Mouse (Mus musculus) heart, embryonic 14.5 days (tissue): Measurements from ENCODE around the gene Pex11g. TPM values are rescaled to one million over a fixed set of nuclear protein-coding genes. Genes with fewer than 3 reads are reported as not detected.

ENCODE experiments used
- ATAC-seq: fragments of 200-750 bp; cut with Nextera tagmentation; 2 replicates; pipeline ENCODE4 v1.8.0; 2017; ENCODE audit warnings: low read depth, moderate TSS enrichment; ENCODE audit not compliant: insufficient number of reproducible peaks, insufficient read depth, low FRiP score
- H3K27ac ChIP-seq, 2 experiments: fragments of 200-500 bp in 1 of 2; fragments of 300-500 bp in 1 of 2; sonication (generic) in 1 of 2; replicated peaks in 1 of 2; 2 replicates each; pipeline ENCODE4 v1.5.1; 2012 to 2014; ENCODE audit warnings: low read depth in 2 of 2, low read length in 2 of 2, control low read depth in 1 of 2, mild to moderate bottlenecking in 1 of 2, mixed read lengths in 1 of 2; ENCODE audit not compliant: control insufficient read depth in 1 of 2, insufficient read depth in 1 of 2
- H3K27me3 ChIP-seq: fragments of 300-500 bp; sonication (generic); 2 replicates; pipeline ENCODE4 v1.6.1; 2014; ENCODE audit warnings: mild to moderate bottlenecking, low read length, control low read depth; ENCODE audit not compliant: control insufficient read depth, insufficient read depth
- H3K36me3 ChIP-seq: fragments of 300-500 bp; sonication (generic); 2 replicates; pipeline ENCODE4 v1.6.1; 2014; ENCODE audit warnings: mild to moderate bottlenecking, control low read depth, low read length, mixed read lengths; ENCODE audit not compliant: control insufficient read depth, insufficient read depth
- H3K4me1 ChIP-seq, 2 experiments: fragments of 200-500 bp in 1 of 2; fragments of 300-500 bp in 1 of 2; sonication (generic) in 1 of 2; 2 replicates each; pipeline ENCODE4 v1.6.1; 2012 to 2014; ENCODE audit warnings: low read length in 2 of 2, control low read depth in 1 of 2, mixed read lengths in 1 of 2; ENCODE audit not compliant: control insufficient read depth in 2 of 2, insufficient read depth in 2 of 2
- H3K4me2 ChIP-seq: fragments of 300-500 bp; sonication (generic); 2 replicates; pipeline ENCODE4 v1.6.1; 2014; ENCODE audit warnings: mild to moderate bottlenecking, low read length
- H3K4me3 ChIP-seq, 2 experiments: fragments of 200-500 bp in 1 of 2; fragments of 300-500 bp in 1 of 2; sonication (generic) in 1 of 2; 2 replicates each; pipeline ENCODE4 v1.5.1; 2012 to 2014; ENCODE audit warnings: low read length in 2 of 2, mild to moderate bottlenecking in 2 of 2, control low read depth in 1 of 2, low read depth in 1 of 2, moderate library complexity in 1 of 2; ENCODE audit not compliant: control insufficient read depth in 1 of 2, insufficient read depth in 1 of 2
- H3K9ac ChIP-seq: fragments of 300-500 bp; sonication (generic); 2 replicates; pipeline ENCODE4 v1.6.1; 2014; ENCODE audit warnings: mild to moderate bottlenecking, low read length
- H3K9me3 ChIP-seq: fragments of 300-500 bp; sonication (generic); 2 replicates; pipeline ENCODE4 v1.6.1; 2016; ENCODE audit warnings: low read length, control low read depth; ENCODE audit not compliant: control insufficient read depth
- WGBS: fragments of 180-500 bp; shearing (Covaris S2); extraction: QIAGEN DNeasy Blood & Tissue Kit; methylation state at CpG from one replicate; pipeline ENCODE4 v1.1.7; 2014; 5-methylcytosine and 5-hydroxymethylcytosine counted together
- polyA plus RNA-seq: library from polyadenylated mRNA; unstranded; fragments of >200 nt; fragmentation: Nextera tagmentation; extraction: Ambion mirVana; gene quantifications from 2 replicates; pipeline ENCODE4 v1.2.1, GENCODE M21; 2014

Gene Pex11g
- polyA plus RNA-seq, 1 experiment from 2014 or later = 5.0 TPM

DNA sequence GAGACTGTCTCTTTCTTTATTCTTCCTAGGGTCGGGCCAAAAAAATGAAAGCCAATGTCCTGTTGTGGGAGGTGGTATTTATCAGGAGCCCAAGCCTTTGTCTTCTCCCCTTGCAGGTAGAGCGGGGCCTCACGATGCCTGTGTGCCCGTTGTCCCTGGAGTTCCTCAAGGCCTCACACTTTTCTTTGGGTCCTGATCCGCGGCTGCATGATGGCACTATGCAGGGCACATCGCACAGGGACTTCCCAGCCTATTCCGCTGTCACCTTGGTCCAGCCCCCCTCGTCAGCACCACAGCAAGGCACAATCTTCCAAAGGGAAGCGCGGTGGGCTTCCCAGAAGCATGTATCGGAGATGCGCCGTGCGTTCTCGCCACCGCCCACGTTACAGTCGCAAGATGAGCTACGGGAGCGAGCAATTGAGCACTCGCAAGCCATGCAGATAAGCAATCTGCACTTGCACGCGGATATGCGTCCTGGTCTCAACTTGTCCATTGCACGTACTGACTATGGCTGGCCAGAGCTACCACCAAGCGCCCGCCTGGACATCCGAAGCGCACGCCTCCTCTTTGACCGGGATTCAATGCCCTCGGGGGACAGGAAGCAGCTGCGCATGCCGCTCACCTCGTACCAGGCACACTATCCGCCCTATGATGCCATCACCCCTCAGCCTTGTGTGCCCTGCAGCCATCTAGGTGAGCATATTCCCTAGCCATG is 8.4 kb upstream of the Pex11g start:
- Histone ChIP-seq H3K4me2 (peak overlapping the region; percentile 74), H3K9ac (peak overlapping the region; percentile 48; the same call in 1 of the 2 replicates), H3K36me3 (no peaks in the 10 kb centered on the region), H3K27me3 (no peaks in the 10 kb centered on the region), H3K4me1 (peaks cover 4 to 6% of the 10 kb centered on the region in 2 experiments; a peak in 2 of 4 replicates), H3K27ac (no peak overlapping the region), H3K4me3 (peak overlapping the region; percentile 35 to 40), H3K9me3 (no peaks in the 10 kb centered on the region)
- 21% methylated on average over 37 of the region's 37 CpGs for WGBS
- ATAC-seq = no peak; the same call in 1 of the 2 replicates

GRCm38 (mm10) chr8:3470562-3470961 is 3.1 kb upstream of the Pex11g start, which contains the start of gene Tex45:
Gene Tex45 (plus strand): TSS chr8:3470862.
- Histone ChIP-seq H3K9ac (no peak within 1 kb of the TSS), H3K27ac (no peak within 1 kb of the TSS), H3K4me1 (no peaks in the 10 kb centered on the region; a peak in 1 of 4 replicates), H3K36me3 (no peaks in the 10 kb centered on the region), H3K27me3 (no peaks in the 10 kb centered on the region), H3K4me2 (no peak within 1 kb of the TSS), H3K4me3 (no peak within 1 kb of the TSS), H3K9me3 (no peaks in the 10 kb centered on the region)
- no peak for ATAC-seq

DNA sequence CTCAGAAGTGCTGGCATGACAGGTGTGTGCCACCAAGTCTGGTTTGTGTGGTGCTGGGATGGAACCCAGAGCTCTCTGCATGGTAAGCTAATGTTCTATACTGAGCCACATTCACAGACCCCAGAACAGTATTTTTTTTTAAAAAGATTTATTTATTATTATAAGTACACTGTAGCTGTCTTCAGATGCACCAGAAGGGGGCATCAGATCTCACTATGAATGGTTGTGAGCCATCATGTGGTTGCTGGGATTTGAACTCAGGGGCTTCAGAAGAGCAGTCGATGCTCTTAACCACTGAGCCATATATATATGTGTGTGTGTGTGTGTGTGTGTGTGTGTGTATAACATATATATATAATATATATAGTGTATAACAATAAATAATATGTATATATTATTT is 1.4 kb upstream of the Pex11g start:
- no peak overlapping the region for H3K9ac ChIP-seq
- 89% methylated on average over 1 of the region's 1 CpGs for WGBS
- H3K27ac ChIP-seq = no peak overlapping the region
- H3K4me2 ChIP-seq = no peak overlapping the region
- no peaks in the 10 kb centered on the region for H3K36me3 ChIP-seq
- H3K4me3 ChIP-seq = no peak overlapping the region
- no peak for ATAC-seq
- H3K9me3 ChIP-seq = no peaks in the 10 kb centered on the region
- no peaks in the 10 kb centered on the region; a peak in 1 of 4 replicates for H3K4me1 ChIP-seq
- no peaks in the 10 kb centered on the region for H3K27me3 ChIP-seq

DNA sequence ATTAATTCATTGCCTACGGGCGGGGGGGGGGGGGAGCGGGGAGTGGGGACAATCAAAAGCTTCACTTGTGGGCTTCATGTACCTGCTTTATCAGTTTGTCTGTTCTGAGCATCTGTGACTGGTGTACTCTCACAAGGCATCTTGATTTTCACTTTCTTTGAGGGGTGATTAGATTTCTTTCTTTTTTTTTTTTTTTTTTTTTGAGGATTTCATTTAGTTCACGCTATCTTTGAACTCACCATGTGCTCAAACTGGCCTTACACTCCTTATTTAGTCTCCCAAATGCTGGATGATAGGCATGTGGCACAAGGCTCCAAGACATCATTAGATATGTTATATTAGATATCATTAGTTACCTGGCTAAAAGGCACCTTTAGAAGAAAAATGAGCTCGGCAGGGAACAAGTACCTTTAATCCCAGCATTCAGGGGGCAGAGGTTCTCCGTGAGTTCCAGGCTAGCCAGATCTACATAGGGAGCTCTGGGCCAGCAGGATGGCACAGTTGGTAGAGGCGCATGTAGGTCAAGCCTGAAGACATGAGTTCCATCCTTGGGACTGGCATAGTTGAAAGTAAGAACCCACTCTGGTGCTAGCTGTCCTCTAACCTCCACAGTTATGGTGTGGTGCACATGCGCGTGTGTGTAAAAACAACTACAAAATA is 536 bp upstream of the Pex11g start:
- H3K4me1 ChIP-seq = no peaks in the 10 kb centered on the region; a peak in 1 of 4 replicates
- no peaks in the 10 kb centered on the region for H3K36me3 ChIP-seq
- H3K9me3 ChIP-seq = no peaks in the 10 kb centered on the region
- peak overlapping the region; percentile 79 for H3K9ac ChIP-seq
- H3K27ac ChIP-seq = peak overlapping the region; percentile 78 to 83
- H3K27me3 ChIP-seq = no peaks in the 10 kb centered on the region
- peak overlapping the region; percentile 55 to 58 for H3K4me3 ChIP-seq
- WGBS = 53% methylated on average over 9 of the region's 9 CpGs
- ATAC-seq = no peak
- peak overlapping the region; percentile 80 for H3K4me2 ChIP-seq

DNA sequence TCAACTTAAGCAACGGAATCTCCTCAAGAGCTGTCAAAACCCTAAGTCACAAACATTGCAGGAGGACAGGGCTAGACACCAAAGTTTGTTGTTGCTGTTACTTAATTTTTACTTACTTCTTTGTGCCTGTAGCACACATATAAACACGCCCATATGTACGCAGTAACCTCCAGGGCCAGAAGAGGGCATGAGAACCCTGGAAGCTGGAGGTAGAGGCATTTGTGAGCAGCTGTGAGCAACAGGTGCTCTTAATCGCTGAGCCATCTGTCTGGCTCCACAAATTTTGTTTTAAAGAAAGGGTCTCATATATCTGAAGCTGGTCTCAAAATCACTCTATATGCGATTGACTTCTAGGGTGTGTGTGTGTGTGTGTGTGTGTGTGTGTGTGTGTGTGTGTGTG is 3.2 kb downstream of the Pex11g start:
- Histone ChIP-seq H3K4me3 (no peak overlapping the region), H3K27ac (no peak overlapping the region), H3K9me3 (no peaks in the 10 kb centered on the region), H3K9ac (no peak overlapping the region), H3K4me1 (no peaks in the 10 kb centered on the region; a peak in 1 of 4 replicates), H3K4me2 (no peak overlapping the region), H3K27me3 (no peaks in the 10 kb centered on the region), H3K36me3 (peaks cover 5% of the 10 kb centered on the region; the same call in 1 of the 2 replicates)
- 58% methylated on average over 5 of the region's 5 CpGs for WGBS
- no peak for ATAC-seq

DNA sequence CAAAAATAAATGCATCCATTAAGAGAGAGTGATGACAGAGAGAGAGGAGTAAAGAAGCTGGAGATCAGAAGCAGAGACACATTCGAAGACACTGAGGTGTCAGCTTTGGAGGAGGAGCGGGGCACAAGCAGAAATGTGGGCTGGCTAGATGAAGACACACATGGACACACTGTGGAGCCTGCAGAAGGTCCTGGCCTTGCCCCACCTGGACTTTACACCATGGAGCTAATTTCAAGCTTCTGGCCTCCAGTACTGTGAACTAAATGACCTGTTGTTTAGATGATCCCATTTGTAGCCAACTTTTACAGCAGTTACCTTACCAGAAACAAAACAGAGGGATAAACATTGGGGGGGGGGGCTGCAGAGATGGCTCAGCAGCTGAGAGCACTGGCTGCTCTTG is 4.2 kb downstream of the Pex11g start:
- whole genome bisulfite sequencing = 87% methylated on average over 2 of the region's 2 CpGs
- no peak overlapping the region for H3K9ac ChIP-seq
- no peaks in the 10 kb centered on the region for H3K27me3 ChIP-seq
- ATAC-seq = no peak
- H3K4me1 ChIP-seq = no peaks in the 10 kb centered on the region; a peak in 1 of 4 replicates
- H3K27ac ChIP-seq = no peak overlapping the region
- H3K4me2 ChIP-seq = no peak overlapping the region
- peaks cover 15% of the 10 kb centered on the region; the same call in 1 of the 2 replicates for H3K36me3 ChIP-seq
- H3K4me3 ChIP-seq = no peak overlapping the region
- H3K9me3 ChIP-seq = no peaks in the 10 kb centered on the region

DNA sequence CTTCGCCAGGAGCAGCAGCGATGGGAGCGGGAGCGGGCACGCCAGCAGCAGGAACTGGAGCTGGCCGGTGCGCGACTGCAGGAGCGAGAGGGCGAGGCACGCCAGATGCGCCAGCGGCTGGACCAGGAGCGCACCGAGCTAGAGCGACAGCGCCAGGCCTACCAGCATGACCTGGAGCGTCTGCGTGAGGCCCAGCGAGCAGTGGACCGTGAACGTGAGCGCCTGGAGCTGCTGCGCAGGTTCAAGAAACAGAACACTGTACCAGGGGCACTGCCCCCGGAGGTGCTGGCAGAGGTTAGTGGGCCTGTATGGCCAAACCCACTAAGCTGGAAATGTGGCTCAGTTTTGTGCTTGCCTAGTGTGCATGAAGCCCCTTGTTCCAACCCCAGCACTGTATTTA is 15.5 kb downstream of the Pex11g start:
- Histone ChIP-seq H3K36me3 (peaks cover 96% of the 10 kb centered on the region), H3K4me1 (no peaks in the 10 kb centered on the region), H3K27ac (no peak overlapping the region), H3K27me3 (no peaks in the 10 kb centered on the region), H3K9ac (no peak overlapping the region), H3K4me3 (no peak overlapping the region), H3K4me2 (no peak overlapping the region), H3K9me3 (no peaks in the 10 kb centered on the region)
- WGBS = 95% methylated on average over 25 of the region's 25 CpGs
- ATAC-seq = no peak
